Mouse (Mus musculus): ENCODE results near the gene Tbc1d20. TPM values are rescaled to one million over a fixed set of nuclear protein-coding genes. Genes with fewer than 3 reads are reported as not detected.
"Not testable (repeated sequence)": the region's sequence is repeated elsewhere in the genome, so short reads cannot be mapped to it uniquely, and the experiment has no call there.

Tbc1d20 gene
- polyA plus RNA-seq (2021): 71.4 TPM

DNA sequence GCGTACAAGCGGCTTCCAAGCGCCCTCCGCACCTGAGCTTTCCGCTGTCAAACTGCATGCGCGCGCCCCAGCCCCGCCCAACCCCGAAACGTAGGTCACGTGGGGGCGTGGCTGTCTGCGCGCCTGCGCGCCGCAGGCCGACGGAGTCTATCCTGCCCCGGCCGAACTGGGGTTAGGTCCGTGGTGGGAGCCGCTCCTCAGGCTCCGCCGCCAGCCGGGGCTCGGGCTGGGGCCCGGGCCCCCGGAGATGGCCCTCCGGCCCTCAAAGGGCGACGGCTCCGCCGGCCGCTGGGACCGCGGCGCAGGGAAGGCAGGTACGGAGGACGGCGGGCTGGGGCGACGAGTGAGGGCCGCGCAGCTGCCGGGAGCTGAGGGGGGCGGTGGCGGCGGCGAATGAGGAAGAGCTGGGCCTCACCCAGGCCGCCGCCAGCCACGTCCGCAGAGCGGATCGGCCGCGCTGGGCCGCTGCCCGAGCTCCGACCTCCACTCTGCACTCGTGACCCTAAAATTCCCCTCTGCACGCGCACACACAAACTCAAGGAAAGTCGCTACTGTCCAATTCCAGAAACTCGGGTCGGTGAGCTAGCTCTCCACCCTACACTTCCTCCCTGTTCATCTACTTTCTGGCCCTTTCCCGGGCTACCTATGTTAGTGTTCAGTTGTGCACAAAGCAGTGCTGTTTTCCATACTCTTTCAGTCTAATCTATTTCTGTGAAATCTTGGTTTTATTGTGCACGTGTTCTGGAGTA lies at the start of gene Tbc1d20:
TSS of gene Tbc1d20 (plus strand) at position 102 of the 749 bp plus-strand sequence.
- in situ Hi-C loops (cut with MboI; ENCODE audit: low pct_unique_long_range_greater_than_20kb): no loop called here
- CTCF ChIA-PET: interaction anchor here (1.2 to 2.2 kb wide), 3 partner anchors 11 to 69 kb away, joined by 4 to 6 read pairs (median 5); partner anchors contain the start of gene Trib3
- TF ChIP-seq CTCF (IDR thresholded peaks at IDR 0.05): no peak
- peak; percentile 46 for DNase-seq (ENCODE audit: low read depth, low spot score)
- H3K27me3 ChIP-seq: no peaks in the 10 kb centered on the region
- POLR2A ChIA-PET: interaction anchor here (0.8 to 1.3 kb wide), 4 partner anchors 22 to 72 kb away, joined by 3 read pairs; no protein-coding TSS in a partner anchor
- ATAC-seq: peak; percentile 95

DNA sequence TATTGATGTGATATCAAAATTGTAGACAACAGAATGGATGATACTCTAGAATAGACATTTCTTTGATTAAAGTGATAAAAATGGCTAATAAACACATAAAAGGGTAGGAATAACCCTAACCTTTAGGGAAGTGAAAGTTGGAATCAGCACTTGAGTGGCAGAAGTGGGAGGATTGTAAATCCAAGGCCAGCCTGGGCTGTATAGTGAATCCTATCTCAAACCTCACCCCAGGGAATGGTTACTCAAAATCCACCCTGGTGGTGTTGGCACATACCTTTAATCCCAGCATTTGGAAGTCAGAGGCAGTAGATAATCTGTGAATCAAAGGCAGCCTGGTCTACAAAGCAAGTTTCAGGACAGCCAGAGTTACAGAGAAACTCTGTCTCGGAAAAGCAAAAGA lies 46.4 kb upstream of the Tbc1d20 start:
- POLR2A ChIA-PET: interaction anchor here (0.6 kb wide), 1 partner anchor 10 kb away, joined by 5 read pairs; no protein-coding TSS in a partner anchor
- no peaks in the 10 kb centered on the region for H3K27me3 ChIP-seq
- in situ Hi-C loops (cut with MboI; ENCODE audit: low pct_unique_long_range_greater_than_20kb): no loop called here
- no peak for ATAC-seq
- no peak for DNase-seq (ENCODE audit: low read depth, low spot score)
- CTCF ChIA-PET: no interaction called here
- TF ChIP-seq CTCF (IDR thresholded peaks at IDR 0.05): no peak

DNA sequence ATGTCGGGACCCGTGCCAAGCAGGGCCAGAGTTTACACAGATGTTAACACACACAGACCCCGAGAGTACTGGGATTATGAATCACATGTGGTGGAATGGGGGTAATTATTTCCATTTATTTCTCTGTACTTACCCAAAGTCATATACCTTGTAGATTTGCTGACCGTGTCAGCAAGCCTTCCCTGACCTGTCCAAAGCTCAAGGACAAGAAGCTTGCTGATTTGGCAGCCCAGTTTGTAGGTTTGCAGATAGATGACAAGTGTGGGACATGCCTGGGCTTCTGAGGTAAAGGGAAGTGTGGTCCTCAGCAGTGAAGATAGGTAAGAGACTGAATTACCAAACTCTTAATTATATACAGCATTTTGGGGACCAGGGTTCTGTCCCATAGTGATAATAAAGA lies 43.1 kb upstream of the Tbc1d20 start:
- no peak for TF ChIP-seq CTCF (IDR thresholded peaks at IDR 0.05)
- ChIA-PET POLR2A (no interaction called here), CTCF (interaction anchor here (1.0 kb wide), 2 partner anchors 22 to 87 kb away, joined by 3 read pairs; no protein-coding TSS in a partner anchor)
- no peak for DNase-seq (ENCODE audit: low read depth, low spot score)
- no peak for ATAC-seq
- no peaks in the 10 kb centered on the region for H3K27me3 ChIP-seq
- in situ Hi-C loops (cut with MboI; ENCODE audit: low pct_unique_long_range_greater_than_20kb): no loop called here

DNA sequence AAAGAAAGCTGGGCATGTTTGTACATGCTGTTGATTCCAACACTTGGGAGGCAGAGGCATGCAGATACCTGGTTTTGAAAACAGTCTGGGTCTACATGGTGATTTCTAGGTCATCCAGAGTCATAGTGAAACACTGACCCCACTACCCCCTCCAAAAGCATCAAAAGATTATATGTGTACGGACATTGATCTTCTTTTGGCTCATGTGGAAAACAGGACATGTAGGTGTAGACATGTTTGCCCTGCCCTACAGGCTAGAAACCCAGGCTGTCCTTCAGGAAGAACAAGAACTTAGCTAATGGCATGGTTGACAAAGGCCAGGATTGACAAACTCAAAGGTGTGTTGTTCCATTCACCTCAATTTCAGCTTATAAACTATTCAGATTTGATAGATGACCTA lies 33.9 kb upstream of the Tbc1d20 start:
- DNase-seq (ENCODE audit: low read depth, low spot score) (no peak), ATAC-seq (no peak)
- TF ChIP-seq CTCF (IDR thresholded peaks at IDR 0.05): no peak
- H3K27me3 ChIP-seq: no peaks in the 10 kb centered on the region
- CTCF ChIA-PET: interaction anchor here (1.0 to 1.4 kb wide), 3 partner anchors 14 to 26 kb away, joined by 3 read pairs; no protein-coding TSS in a partner anchor
- POLR2A ChIA-PET: interaction anchor here (1.0 kb wide), 1 partner anchor 14 kb away, joined by 3 read pairs; no protein-coding TSS in a partner anchor
- in situ Hi-C loops (cut with MboI; ENCODE audit: low pct_unique_long_range_greater_than_20kb): no loop called here

DNA sequence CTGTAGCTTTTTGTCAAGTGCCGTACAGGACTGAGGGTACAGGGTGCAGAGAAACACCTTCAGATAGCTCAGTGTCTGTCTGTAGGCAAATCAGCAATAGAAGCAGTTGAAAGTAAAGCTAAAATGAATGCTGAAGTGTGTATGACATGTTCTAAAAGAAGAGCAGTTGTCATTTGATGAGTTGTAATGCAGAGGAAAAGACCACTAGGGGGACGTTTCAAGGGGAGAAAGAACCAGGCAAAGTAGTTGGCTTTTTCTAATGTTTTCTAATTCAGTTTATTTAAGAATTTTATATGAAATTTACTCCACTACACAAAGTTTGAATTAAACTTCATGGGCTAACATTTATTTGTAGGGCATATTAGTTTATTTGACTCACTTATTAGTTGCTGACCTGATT lies 20.0 kb upstream of the Tbc1d20 start:
- POLR2A ChIA-PET: interaction anchor here (0.6 kb wide), 1 partner anchor 554 kb away, joined by 3 read pairs; no protein-coding TSS in a partner anchor
- no peak for DNase-seq (ENCODE audit: low read depth, low spot score)
- TF ChIP-seq CTCF (IDR thresholded peaks at IDR 0.05): peak; percentile 25

DNA sequence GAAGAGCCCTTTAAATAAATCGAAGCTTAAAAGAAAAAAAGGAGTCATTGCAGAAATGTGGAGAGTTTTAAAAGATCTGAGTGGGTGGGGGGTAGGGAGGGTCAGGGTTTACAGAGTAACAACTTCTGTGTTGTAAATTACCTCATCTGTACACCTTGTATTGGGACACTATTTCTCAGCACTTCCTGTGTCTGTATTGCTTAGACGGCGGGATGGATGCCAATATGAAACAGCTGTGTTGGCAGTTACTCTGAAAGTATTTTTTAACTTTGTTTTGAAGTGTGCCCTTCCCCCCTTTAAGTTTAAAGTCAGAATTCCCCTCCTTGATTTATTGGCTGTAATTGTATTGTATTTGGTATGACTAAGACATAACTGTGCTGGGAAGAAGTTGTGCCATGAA lies 12.2 kb upstream of the Tbc1d20 start:
- in situ Hi-C loops (cut with MboI; ENCODE audit: low pct_unique_long_range_greater_than_20kb): no loop called here
- POLR2A ChIA-PET: no interaction called here
- CTCF ChIA-PET: no interaction called here
- DNase-seq (ENCODE audit: low read depth, low spot score) (no peak), ATAC-seq (no peak)
- no peaks in the 10 kb centered on the region for H3K27me3 ChIP-seq
- no peak for TF ChIP-seq CTCF (IDR thresholded peaks at IDR 0.05)

More for the DNA sequence above, 20.0 kb upstream of the Tbc1d20 start:
- H3K27me3 ChIP-seq: no peaks in the 10 kb centered on the region
- ATAC-seq: no peak
- CTCF ChIA-PET: interaction anchor here (1.2 to 1.5 kb wide), 5 partner anchors 9 to 70 kb away, joined by 3 to 6 read pairs (median 4); no protein-coding TSS in a partner anchor
- in situ Hi-C loops (cut with MboI; ENCODE audit: low pct_unique_long_range_greater_than_20kb): no loop called here

DNA sequence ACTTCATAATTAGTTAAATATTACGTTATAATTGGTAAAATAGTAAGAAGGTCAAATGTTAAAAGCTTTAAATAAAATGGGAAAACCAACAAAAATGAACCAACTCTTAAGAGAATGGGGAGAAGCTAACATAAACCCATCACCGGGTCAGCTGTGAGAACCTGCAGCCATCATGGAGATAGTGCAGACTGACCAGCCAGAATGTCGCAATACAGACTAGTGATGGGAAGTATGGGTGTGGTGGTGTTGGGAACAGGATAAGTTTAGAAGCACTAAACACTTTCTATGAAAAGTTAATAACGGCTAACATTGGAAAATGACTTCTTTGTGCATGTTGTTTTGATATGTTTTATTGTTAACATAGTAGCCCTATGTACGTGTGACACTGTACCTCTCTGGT lies 6.1 kb upstream of the Tbc1d20 start:
- TF ChIP-seq CTCF (IDR thresholded peaks at IDR 0.05): no peak

DNA sequence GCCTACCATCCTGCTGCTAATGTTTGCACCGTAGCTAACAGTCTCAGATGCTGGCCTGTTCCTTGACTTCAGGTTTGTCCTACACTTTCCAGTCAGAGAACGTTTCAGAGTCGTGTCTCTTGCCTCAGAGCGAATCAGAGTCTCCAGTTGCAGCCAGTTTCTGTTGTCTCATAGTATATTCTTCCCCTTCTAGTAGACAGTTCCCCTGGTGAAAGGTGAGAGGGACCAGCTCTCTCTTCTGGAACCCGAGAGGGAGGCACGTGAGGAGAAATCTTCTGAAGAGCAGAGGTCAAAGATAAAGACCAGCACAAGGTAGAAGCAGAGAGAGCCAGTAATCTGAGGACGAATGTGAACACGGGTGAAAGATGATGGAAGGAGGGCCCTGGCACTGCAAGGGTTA lies 5.6 kb upstream of the Tbc1d20 start:
- CTCF ChIA-PET: interaction anchor here (0.9 kb wide), 1 partner anchor 12 kb away, joined by 4 read pairs; no protein-coding TSS in a partner anchor
- TF ChIP-seq CTCF (IDR thresholded peaks at IDR 0.05): no peak
- ATAC-seq: no peak
- DNase-seq (ENCODE audit: low read depth, low spot score): no peak
- POLR2A ChIA-PET: no interaction called here
- in situ Hi-C loops (cut with MboI; ENCODE audit: low pct_unique_long_range_greater_than_20kb): no loop called here
- H3K27me3 ChIP-seq: no peaks in the 10 kb centered on the region

More for the DNA sequence above, 6.1 kb upstream of the Tbc1d20 start:
- in situ Hi-C loops (cut with MboI; ENCODE audit: low pct_unique_long_range_greater_than_20kb): no loop called here
- ChIA-PET POLR2A (no interaction called here), CTCF (interaction anchor here (0.9 kb wide), 1 partner anchor 11 kb away, joined by 4 read pairs; no protein-coding TSS in a partner anchor)
- DNase-seq (ENCODE audit: low read depth, low spot score) (no peak), ATAC-seq (no peak)
- no peaks in the 10 kb centered on the region for H3K27me3 ChIP-seq

DNA sequence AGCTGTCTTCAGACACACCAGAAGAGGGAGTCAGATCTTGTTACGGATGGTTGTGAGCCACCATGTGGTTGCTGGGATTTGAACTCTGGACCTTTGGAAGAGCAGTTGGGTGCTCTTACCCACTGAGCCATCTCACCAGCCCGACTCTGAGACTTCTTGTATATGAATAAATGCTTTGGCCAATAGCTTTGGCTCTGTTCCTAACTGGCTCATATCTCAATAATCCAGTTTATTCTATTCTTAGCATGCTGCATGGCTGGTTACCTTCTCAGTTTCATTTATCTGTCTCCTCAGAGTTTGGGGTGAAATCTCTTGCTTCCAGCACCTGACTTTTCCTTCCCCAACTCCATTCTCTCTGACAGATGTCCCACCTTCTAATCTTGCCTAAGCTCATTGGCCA lies 4.0 kb upstream of the Tbc1d20 start:
- DNase-seq (ENCODE audit: low read depth, low spot score); H3K27me3 ChIP-seq; in situ Hi-C loops (cut with MboI; ENCODE audit: low pct_unique_long_range_greater_than_20kb); ATAC-seq; POLR2A ChIA-PET: not testable (repeated sequence)
- CTCF ChIA-PET: interaction anchor here (1.8 kb wide), 1 partner anchor 33 kb away, joined by 5 read pairs; no protein-coding TSS in a partner anchor

DNA sequence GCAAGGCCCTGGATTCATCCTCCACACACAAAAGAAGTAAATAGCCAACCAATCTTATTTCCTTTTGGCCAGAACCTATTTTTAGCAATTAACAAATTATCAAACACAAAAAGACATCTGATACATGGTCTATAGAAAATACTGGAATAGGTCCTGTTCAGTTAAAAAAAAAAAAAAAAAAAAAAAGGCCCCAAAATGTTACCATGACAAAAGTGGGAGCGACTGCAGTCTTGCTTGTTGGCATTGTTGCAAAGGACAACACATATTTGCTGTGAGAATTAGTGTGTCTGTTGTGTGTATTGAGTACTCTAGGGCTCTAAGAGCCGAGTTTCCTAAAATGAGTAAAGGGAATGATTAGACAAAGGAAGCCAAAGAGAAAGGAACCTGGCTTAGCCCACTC lies 1.2 kb upstream of the Tbc1d20 start:
- in situ Hi-C loops (cut with MboI; ENCODE audit: low pct_unique_long_range_greater_than_20kb): no loop called here
- CTCF ChIA-PET: interaction anchor here (2.1 kb wide), 1 partner anchor 13 kb away, joined by 5 read pairs; no protein-coding TSS in a partner anchor

More for the DNA sequence above, 1.2 kb upstream of the Tbc1d20 start:
- ATAC-seq: no peak
- H3K27me3 ChIP-seq: no peaks in the 10 kb centered on the region
- POLR2A ChIA-PET: no interaction called here
- no peak for TF ChIP-seq CTCF (IDR thresholded peaks at IDR 0.05)
- no peak for DNase-seq (ENCODE audit: low read depth, low spot score)

Measured in Patski (cell line).